Mouse (Mus musculus): ENCODE measurements at regions not wholly inside any gene's neighbourhood (a gene's known extent, or its start where the extent isn't known, plus 50 kb on each side); places are given as distances from the start of the nearest gene placed in this dataset.

DNA sequence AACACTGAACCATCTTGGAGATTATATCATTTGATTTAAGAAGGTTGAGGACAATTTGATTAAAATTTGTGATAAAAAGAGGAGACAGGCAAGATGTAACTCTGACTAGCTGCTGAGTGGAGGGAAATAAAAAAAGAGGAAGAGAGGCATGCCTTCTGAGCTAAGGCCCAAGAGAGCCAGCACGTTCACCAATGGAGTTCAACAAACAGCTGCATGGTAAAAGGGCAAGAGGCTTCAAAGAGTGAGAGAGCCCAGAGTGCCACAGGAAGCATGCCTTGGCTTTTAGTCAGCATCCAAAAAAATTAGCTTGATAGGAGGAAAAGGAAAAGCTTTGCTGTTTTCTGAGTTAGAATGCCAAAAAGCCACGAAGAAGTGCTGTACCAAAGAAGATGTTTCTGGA, 103.0 kb upstream of the Zbtb20 start:
- TF ChIP-seq CTCF (IDR thresholded peaks at IDR 0.05; ENCODE audit: low read depth) (no peak), EP300 (IDR thresholded peaks at IDR 0.05; ENCODE audit: low read depth) (no peak)

Measured in heart, postnatal 0 days (tissue).